Mouse (Mus musculus) embryonic facial prominence, embryonic 12.5 days (tissue): ENCODE data around the gene Ica1l. TPM values are rescaled to one million over a fixed set of nuclear protein-coding genes. Genes with fewer than 3 reads are reported as not detected.

Source experiments
- ATAC-seq: fragments of 200-750 bp; cut with Nextera tagmentation; 2 replicates; pipeline ENCODE4 v1.8.0; 2017; ENCODE audit not compliant: insufficient number of reproducible peaks, insufficient read depth, low FRiP score, low TSS enrichment
- H3K27ac ChIP-seq: fragments of 300-500 bp; sonication (generic); 2 replicates; pipeline ENCODE4 v1.5.1; 2016; ENCODE audit warnings: mild to moderate bottlenecking
- H3K27me3 ChIP-seq: fragments of 300-500 bp; sonication (generic); 2 replicates; pipeline ENCODE4 v1.6.1; 2016; ENCODE audit warnings: mild to moderate bottlenecking, moderate library complexity
- H3K36me3 ChIP-seq: fragments of 300-500 bp; sonication (generic); 2 replicates; pipeline ENCODE4 v1.6.1; 2016; ENCODE audit warnings: mild to moderate bottlenecking
- H3K4me1 ChIP-seq: fragments of 300-500 bp; sonication (generic); 2 replicates; pipeline ENCODE4 v1.6.1; 2016
- H3K4me2 ChIP-seq: fragments of 300-500 bp; sonication (generic); replicated peaks from 2 replicates; pipeline ENCODE4 v1.6.1; 2016; ENCODE audit warnings: mild to moderate bottlenecking, moderate library complexity
- H3K4me3 ChIP-seq: fragments of 300-500 bp; sonication (generic); 2 replicates; pipeline ENCODE4 v1.5.1; 2016; ENCODE audit warnings: mild to moderate bottlenecking
- H3K9ac ChIP-seq: fragments of 300-500 bp; sonication (generic); 2 replicates; pipeline ENCODE4 v1.6.1; 2016; ENCODE audit warnings: mild to moderate bottlenecking, moderate library complexity
- H3K9me3 ChIP-seq: fragments of 300-500 bp; sonication (generic); 2 replicates; pipeline ENCODE4 v1.6.1; 2016; ENCODE audit warnings: mild to moderate bottlenecking, moderate library complexity
- WGBS: fragments of 180-500 bp; shearing (Covaris S2); methylation state at CpG from one replicate; pipeline ENCODE4 v1.1.7; 2016; 5-methylcytosine and 5-hydroxymethylcytosine counted together
- polyA plus RNA-seq: library from polyadenylated mRNA; unstranded; fragments of >200 nt; fragmentation: Nextera tagmentation; extraction: Ambion mirVana; gene quantifications from 2 replicates; pipeline ENCODE4 v1.2.1, GENCODE M21; 2016

The Ica1l gene
- polyA plus RNA-seq, 1 experiment from 2014 or later: 1.4 TPM

DNA sequence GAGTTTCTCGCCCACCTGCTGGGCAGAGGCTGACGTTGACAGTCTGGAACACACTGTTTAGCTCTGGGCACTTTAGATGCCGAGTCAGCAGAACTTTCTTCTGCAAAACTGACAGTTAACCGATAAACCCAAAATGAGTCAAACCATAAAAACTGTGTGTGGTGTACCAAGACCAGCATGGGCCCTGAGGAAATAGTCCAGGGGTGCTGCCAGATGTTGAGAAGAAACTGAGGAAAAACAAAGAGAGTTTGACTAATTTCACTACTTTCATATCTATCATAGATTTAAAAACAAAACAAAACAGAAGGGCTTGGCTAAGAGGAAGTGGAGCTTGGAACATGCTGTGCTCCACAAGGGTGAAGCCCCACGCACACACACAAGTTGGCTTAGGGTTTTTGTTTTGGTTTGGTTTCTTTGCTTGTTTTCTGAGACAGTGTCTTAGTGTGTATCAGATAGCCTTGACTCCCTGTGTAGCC, 26.8 kb downstream of the Ica1l start:
- H3K4me3 ChIP-seq: no peak overlapping the region
- H3K27me3 ChIP-seq: no peaks in the 10 kb centered on the region
- H3K4me1 ChIP-seq: no peaks in the 10 kb centered on the region
- no peak for ATAC-seq
- H3K36me3 ChIP-seq: no peaks in the 10 kb centered on the region
- H3K9me3 ChIP-seq: no peaks in the 10 kb centered on the region
- H3K9ac ChIP-seq: no peak overlapping the region
- no peak overlapping the region for H3K4me2 ChIP-seq
- no peak overlapping the region for H3K27ac ChIP-seq
- WGBS: 68% methylated on average over 5 of the region's 5 CpGs

- Histone ChIP-seq H3K9me3 (no peaks in the 10 kb centered on the region), H3K36me3 (no peaks in the 10 kb centered on the region), H3K27me3 (no peaks in the 10 kb centered on the region), H3K9ac (no peak overlapping the region), H3K4me2 (no peak overlapping the region), H3K4me1 (no peaks in the 10 kb centered on the region), H3K27ac (no peak overlapping the region), H3K4me3 (no peak overlapping the region)
- WGBS: 89% methylated on average over 6 of the region's 6 CpGs
- ATAC-seq: no peak
These were observed 27.5 kb downstream of the Ica1l start for GRCm38 (mm10) chr1:60015511-60015910.

DNA sequence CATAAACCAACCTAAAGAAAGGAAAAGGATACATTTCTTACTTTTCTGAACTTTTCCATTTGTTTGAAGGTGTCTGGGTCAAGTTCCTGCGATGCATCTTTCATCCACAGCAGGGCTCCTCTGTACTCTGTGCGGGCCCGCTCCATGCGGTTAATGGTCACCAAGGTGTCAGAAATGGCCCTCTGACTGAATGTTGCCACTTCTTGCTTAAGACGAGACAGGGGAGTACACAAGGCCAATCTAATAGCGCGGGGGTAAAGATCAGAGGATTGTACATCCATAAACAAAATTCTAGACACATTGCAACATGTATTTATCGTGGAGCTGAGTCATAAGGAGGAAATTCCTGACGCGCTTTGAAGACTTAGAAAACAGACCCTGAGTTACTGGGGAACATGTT, 29.2 kb downstream of the Ica1l start:
- no peak overlapping the region for H3K4me3 ChIP-seq
- 88% methylated on average over 10 of the region's 10 CpGs for WGBS

GRCm38 (mm10) chr1:60008743-60009142, 34.2 kb downstream of the Ica1l start:
- H3K36me3 ChIP-seq: no peaks in the 10 kb centered on the region
- H3K4me3 ChIP-seq: no peak overlapping the region
- no peak overlapping the region for H3K9ac ChIP-seq
- ATAC-seq: no peak
- no peaks in the 10 kb centered on the region for H3K4me1 ChIP-seq
- WGBS: 88% methylated on average over 2 of the region's 2 CpGs
- H3K27me3 ChIP-seq: no peaks in the 10 kb centered on the region
- H3K9me3 ChIP-seq: no peaks in the 10 kb centered on the region
- H3K27ac ChIP-seq: no peak overlapping the region
- no peak overlapping the region for H3K4me2 ChIP-seq

More for the DNA sequence above, 29.2 kb downstream of the Ica1l start:
- H3K36me3 ChIP-seq: no peaks in the 10 kb centered on the region
- ATAC-seq: no peak
- no peak overlapping the region for H3K9ac ChIP-seq
- no peaks in the 10 kb centered on the region for H3K27me3 ChIP-seq
- no peaks in the 10 kb centered on the region for H3K9me3 ChIP-seq
- no peak overlapping the region for H3K27ac ChIP-seq
- no peak overlapping the region for H3K4me2 ChIP-seq
- no peaks in the 10 kb centered on the region for H3K4me1 ChIP-seq

DNA sequence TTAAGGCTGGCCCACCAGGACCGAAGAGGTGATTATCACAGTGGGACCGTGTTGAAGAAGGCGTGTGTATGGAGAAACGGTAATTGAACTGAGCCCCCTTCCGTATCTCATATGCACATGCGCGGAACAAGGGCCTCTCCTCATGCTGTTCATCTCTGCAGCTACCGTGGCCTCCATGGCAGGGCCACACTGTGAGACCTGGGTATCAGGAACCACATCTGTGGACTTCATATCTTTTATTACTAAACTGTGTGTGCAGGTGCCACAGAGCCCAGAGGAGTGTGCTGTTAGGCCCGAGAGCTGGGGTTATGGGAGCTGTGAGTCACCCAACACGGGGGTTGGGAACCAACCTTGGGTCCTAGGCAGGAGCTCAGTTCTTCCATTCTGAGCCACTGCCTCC, 35.6 kb downstream of the Ica1l start:
- no peak for ATAC-seq

DNA sequence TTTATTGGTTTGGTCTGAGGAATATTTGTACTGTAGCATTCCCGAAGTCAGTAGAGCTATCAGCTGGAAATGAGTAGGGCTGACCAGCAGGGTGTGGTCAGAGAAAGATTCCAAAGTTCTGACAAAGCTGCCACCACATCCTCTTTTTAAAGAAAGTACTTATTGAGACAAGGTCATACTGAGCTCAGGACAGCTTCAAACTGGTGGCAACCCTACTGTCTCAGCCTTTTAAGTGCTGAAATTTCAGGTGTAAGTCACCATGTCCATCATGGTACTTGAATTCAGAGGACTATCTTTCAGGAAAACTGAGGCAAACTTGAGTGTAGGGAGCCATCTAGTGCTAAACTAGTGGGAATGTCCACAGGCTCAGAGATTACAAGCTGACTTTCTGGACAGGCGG, 42.7 kb downstream of the Ica1l start:
- no peak overlapping the region for H3K27ac ChIP-seq
- no peak for ATAC-seq
- H3K9ac ChIP-seq: no peak overlapping the region
- no peaks in the 10 kb centered on the region for H3K27me3 ChIP-seq
- H3K4me1 ChIP-seq: no peaks in the 10 kb centered on the region
- no peaks in the 10 kb centered on the region for H3K36me3 ChIP-seq
- H3K4me3 ChIP-seq: no peak overlapping the region
- H3K4me2 ChIP-seq: no peak overlapping the region
- 54% methylated on average over 2 of the region's 2 CpGs for WGBS
- H3K9me3 ChIP-seq: no peaks in the 10 kb centered on the region

More for the DNA sequence above, 35.6 kb downstream of the Ica1l start:
- no peaks in the 10 kb centered on the region for H3K27me3 ChIP-seq
- WGBS: 89% methylated on average over 10 of the region's 10 CpGs
- no peaks in the 10 kb centered on the region for H3K9me3 ChIP-seq
- no peak overlapping the region for H3K9ac ChIP-seq
- no peak overlapping the region for H3K4me3 ChIP-seq
- H3K36me3 ChIP-seq: no peaks in the 10 kb centered on the region
- H3K4me2 ChIP-seq: no peak overlapping the region
- H3K4me1 ChIP-seq: no peaks in the 10 kb centered on the region
- H3K27ac ChIP-seq: no peak overlapping the region

GRCm38 (mm10) chr1:59997352-59997751, 45.6 kb downstream of the Ica1l start:
- 71% methylated on average over 5 of the region's 5 CpGs for WGBS
- Histone ChIP-seq H3K27ac (no peak overlapping the region), H3K9ac (no peak overlapping the region), H3K4me2 (no peak overlapping the region), H3K4me3 (no peak overlapping the region), H3K9me3 (no peaks in the 10 kb centered on the region), H3K4me1 (no peaks in the 10 kb centered on the region), H3K36me3 (no peaks in the 10 kb centered on the region), H3K27me3 (no peaks in the 10 kb centered on the region)
- ATAC-seq: no peak

GRCm38 (mm10) chr1:59995646-59996045, 47.3 kb downstream of the Ica1l start:
- Histone ChIP-seq H3K9ac (no peak overlapping the region), H3K9me3 (no peaks in the 10 kb centered on the region), H3K27me3 (no peaks in the 10 kb centered on the region), H3K36me3 (0 out of 2 replicates have a peak, but pooled peaks cover 4% of the 10 kb centered on the region), H3K4me2 (no peak overlapping the region), H3K4me1 (no peaks in the 10 kb centered on the region), H3K27ac (no peak overlapping the region), H3K4me3 (no peak overlapping the region)
- WGBS: 58% methylated on average over 3 of the region's 3 CpGs
- ATAC-seq: no peak

GRCm38 (mm10) chr1:59987399-59988040, 55.5 kb downstream of the Ica1l start:
- WGBS: 95% methylated on average over 3 of the region's 3 CpGs
- Histone ChIP-seq H3K36me3 (peaks cover 28% of the 10 kb centered on the region), H3K4me1 (no peaks in the 10 kb centered on the region), H3K4me3 (no peak overlapping the region), H3K9me3 (no peaks in the 10 kb centered on the region), H3K4me2 (no peak overlapping the region), H3K9ac (no peak overlapping the region), H3K27ac (no peak overlapping the region), H3K27me3 (no peaks in the 10 kb centered on the region)
- ATAC-seq: no peak

DNA sequence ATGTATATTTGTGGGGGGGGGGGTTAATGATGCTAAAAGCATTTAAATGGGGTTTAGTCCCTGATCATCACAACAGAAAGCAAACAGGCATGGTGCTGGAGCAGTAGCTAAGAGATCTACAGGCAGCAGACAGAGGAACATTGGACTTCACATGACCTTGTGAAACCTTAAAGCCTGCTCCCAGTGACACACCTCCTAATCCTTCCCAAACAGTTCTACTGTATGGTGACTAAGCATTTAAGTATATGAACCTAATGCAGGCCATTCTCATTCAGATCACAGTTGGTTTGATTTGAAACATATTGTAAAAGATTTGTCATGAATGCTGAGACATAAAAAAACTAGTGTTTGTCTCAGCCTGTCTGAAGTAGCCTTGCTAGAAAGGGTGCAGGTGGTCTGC, 56.4 kb downstream of the Ica1l start:
- peaks cover 29% of the 10 kb centered on the region for H3K36me3 ChIP-seq
- H3K4me3 ChIP-seq: no peak overlapping the region
- no peak overlapping the region for H3K9ac ChIP-seq
- H3K27me3 ChIP-seq: no peaks in the 10 kb centered on the region
- H3K4me2 ChIP-seq: no peak overlapping the region
- no peak overlapping the region for H3K27ac ChIP-seq
- ATAC-seq: no peak
- H3K4me1 ChIP-seq: no peaks in the 10 kb centered on the region
- no peaks in the 10 kb centered on the region for H3K9me3 ChIP-seq

GRCm38 (mm10) chr1:59967291-59967690, 75.7 kb downstream of the Ica1l start:
- no peak overlapping the region for H3K27ac ChIP-seq
- H3K4me1 ChIP-seq: no peaks in the 10 kb centered on the region
- WGBS: 81% methylated on average over 4 of the region's 4 CpGs
- H3K27me3 ChIP-seq: no peaks in the 10 kb centered on the region
- ATAC-seq: no peak
- no peak overlapping the region for H3K4me3 ChIP-seq
- no peak overlapping the region for H3K4me2 ChIP-seq
- H3K9ac ChIP-seq: no peak overlapping the region
- no peaks in the 10 kb centered on the region for H3K9me3 ChIP-seq
- H3K36me3 ChIP-seq: peaks cover 18% of the 10 kb centered on the region

DNA sequence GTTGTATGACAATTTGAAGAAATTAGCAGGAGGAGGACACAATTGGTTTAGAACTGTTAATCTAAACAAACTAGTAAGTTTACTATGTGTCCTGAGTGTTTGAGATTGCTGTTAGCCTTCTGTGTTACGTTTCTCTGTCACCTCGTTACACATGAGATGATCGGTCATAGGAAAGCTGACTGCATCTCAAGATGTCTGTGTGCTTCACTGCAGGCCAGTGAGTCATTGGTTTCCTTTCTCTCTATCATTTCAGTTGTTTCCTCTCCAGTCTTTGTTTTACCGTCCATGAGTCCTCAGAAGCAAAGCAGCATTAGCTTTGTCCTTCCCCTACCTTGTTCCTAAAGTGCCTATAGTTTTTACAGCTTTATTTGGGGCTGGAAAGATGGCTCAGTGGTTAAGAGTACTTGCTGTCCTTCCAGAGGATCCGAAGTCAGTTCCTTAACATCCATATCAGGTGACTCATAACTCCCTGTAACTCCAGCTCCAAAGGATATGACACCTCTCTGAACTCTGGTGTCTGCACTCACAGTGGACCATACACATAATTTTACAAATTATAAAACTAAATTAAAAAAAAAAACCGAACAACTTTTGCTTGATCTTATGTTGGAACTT, 76.7 kb downstream of the Ica1l start:
- Histone ChIP-seq H3K9me3 (no peaks in the 10 kb centered on the region), H3K4me1 (no peaks in the 10 kb centered on the region), H3K4me3 (no peak overlapping the region), H3K27ac (no peak overlapping the region), H3K4me2 (no peak overlapping the region), H3K27me3 (no peaks in the 10 kb centered on the region), H3K36me3 (peaks cover 19% of the 10 kb centered on the region; the same call in 1 of the 2 replicates), H3K9ac (no peak overlapping the region)
- ATAC-seq: no peak
- WGBS: 89% methylated on average over 6 of the region's 6 CpGs
